Mouse (Mus musculus): ENCODE measurements at regions not wholly inside any gene's neighbourhood (a gene's known extent, or its start where the extent isn't known, plus 50 kb on each side); places are given as distances from the start of the nearest gene placed in this dataset.

DNA sequence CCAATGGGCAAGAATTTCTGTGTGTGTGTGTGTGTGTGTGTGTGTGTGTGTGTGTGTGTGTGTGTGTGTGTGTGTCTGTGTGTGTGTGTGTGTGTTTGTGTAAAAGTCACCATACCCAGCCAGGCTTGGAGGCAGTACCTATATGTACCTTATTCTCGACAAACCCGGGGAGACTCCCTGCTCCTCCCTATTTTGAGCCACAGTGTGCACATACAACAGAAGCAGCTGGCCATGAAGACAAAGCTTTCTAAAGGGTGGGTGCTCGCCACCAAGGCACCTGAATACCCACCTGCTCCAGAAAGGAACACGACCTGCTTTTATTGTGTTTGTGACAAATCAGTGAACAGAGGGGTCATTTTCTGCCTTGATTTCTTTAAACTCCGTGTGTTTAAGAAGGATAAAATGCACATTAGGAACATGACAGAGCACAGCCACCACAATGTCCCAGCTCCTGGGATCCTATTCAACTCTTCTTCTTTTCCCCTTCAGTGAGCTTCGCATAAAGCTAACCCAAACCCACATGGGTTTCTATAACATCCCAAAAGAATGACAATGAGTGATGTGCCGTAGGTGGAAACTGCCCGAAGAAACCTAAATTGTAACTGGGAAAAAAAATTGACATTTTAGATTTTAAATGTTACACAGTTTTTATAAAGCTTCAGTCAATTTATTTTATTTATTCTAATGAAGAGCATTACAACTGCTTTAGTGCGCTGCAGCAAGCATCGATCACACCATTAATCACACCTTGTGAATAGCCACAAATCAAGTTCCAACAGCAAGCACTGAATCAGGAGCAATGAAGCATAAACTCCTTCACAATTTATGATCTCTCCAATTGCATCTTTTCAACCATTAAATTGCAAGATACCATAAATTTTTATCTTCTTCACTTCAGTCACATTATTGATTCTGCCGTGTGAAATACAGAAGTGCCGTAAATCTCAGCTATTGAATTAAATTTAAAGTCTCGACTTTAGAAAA lies 232.0 kb downstream of the Cdca7 start:
- TF ChIP-seq CTCF (conservative IDR thresholded peaks at IDR 0.05 in 1 of 2, IDR thresholded peaks at IDR 0.05 in 1 of 2; ENCODE audit: low read depth in 2 of 2, low read length in 2 of 2) = no peak
- TF ChIP-seq TCF12 (IDR thresholded peaks at IDR 0.05; ENCODE audit: low read depth, low read length) = no peak
- no peak for TF ChIP-seq EP300 (IDR thresholded peaks at IDR 0.05; ENCODE audit: low read length)
- no peak for TF ChIP-seq POLR2A (IDR thresholded peaks at IDR 0.05; ENCODE audit: low read depth, low read length)
- TF ChIP-seq ZKSCAN1 (IDR thresholded peaks at IDR 0.05; ENCODE audit: borderline replicate concordance, low read depth, low read length) = no peak
- no peak for TF ChIP-seq MAX (IDR thresholded peaks at IDR 0.05; ENCODE audit: low read length)
- no peak for TF ChIP-seq SIN3A (IDR thresholded peaks at IDR 0.05; ENCODE audit: low read length)
- no peak for TF ChIP-seq ZMIZ1 (IDR thresholded peaks at IDR 0.05; ENCODE audit: low read depth, low read length)
- TF ChIP-seq JUND (conservative IDR thresholded peaks at IDR 0.05; ENCODE audit: low read depth, low read length) = no peak
- TF ChIP-seq HCFC1 (IDR thresholded peaks at IDR 0.05; ENCODE audit: low read depth, low read length) = no peak
- no peak for TF ChIP-seq E2F4 (IDR thresholded peaks at IDR 0.05; ENCODE audit: insufficient replicate concordance, low read depth, low read length)
- no peak for TF ChIP-seq BHLHE40 (IDR thresholded peaks at IDR 0.05; ENCODE audit: low read depth, low read length)
